8 mouse cellular contexts compared by ENCODE assay signal in the genomic region with DNA sequence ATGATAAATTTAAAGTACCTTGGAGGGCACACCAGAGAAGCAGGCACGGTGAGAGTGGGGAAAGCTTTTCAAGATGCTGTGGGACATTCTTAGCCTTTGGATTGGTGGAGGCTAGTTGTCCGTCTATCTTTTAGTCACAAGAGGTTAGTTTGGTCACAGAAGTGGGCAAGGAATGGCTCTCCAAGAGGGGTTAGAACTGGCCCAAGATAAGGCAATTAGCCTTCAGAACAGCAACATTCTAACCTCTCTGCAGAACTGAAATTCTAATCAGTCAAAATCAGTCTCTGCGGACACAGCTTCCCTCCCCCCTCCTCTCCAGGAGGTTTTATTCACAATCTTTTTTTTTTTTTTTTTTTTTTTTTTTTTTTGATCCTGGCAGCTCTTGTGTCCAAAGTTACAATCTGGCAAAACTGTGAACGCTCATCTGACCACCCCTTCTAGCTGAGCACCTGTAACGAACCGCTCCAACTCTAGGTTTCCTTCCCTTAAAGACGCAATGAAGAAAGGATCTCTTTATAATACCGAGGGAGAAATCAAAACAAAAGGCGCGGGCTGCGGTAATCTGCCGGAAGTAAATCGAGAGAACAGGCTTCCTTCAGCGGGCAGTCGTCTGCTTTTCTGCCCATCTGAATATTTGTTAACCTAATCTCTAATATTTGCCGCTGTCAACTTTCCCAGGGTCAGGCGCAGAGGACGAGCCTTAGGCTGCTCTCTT. TPM values are rescaled to one million over a fixed set of nuclear protein-coding genes. Genes with fewer than 3 reads are reported as not detected.
DNase-seq lines count a peak whose midpoint lies in the region; ATAC-seq and TF ChIP-seq lines count a peak whose summit lies in the region.

No protein-coding gene starts in this region.

- H3K27ac ChIP-seq in kidney, embryonic 15.5 days: no peak overlapping the region
- no peak overlapping the region for H3K27ac ChIP-seq in bone marrow macrophage, adult 2 months (ENCODE audit: insufficient read depth, low read depth, low read length)
- no peak overlapping the region for H3K27ac ChIP-seq in hindbrain, embryonic 14.5 days
- no peak overlapping the region for H3K27ac ChIP-seq in midbrain, embryonic 16.5 days (ENCODE audit: low read length)

- DNase-seq in kidney, adult 11 months: no peak
- peak; percentile 29 for DNase-seq in hindbrain, embryonic 14.5 days (ENCODE audit: low spot score)
- no peak for DNase-seq in right cerebral cortex, adult 18-20 months
- no peak for DNase-seq in left cerebral cortex, adult 18-20 months (ENCODE audit: low spot score in 2 of 2)
- no peak for DNase-seq in cerebellum, postnatal 10 days

- H3K4me3 ChIP-seq in kidney, embryonic 15.5 days (replicated peaks): peak overlapping the region; percentile 50
- H3K4me3 ChIP-seq in bone marrow macrophage, adult 2 months (ENCODE audit: insufficient read depth, low read length): peak overlapping the region; percentile 61
- H3K4me3 ChIP-seq in hindbrain, embryonic 14.5 days (replicated peaks; ENCODE audit: low read length): peak overlapping the region; percentile 46
- peak overlapping the region; percentile 61 for H3K4me3 ChIP-seq in midbrain, embryonic 16.5 days (ENCODE audit: low read depth, low read length)

- TF ChIP-seq POLR2A in bone marrow macrophage, adult 2 months (IDR thresholded peaks at IDR 0.05; ENCODE audit: borderline replicate concordance, low read depth, low read length): no peak

- 8% methylated on average over 18 of the region's 18 CpGs for WGBS in kidney, embryonic 15.5 days
- WGBS in hindbrain, embryonic 14.5 days: 5% methylated on average over 18 of the region's 18 CpGs
- 2% methylated on average over 18 of the region's 18 CpGs for WGBS in midbrain, embryonic 16.5 days

- 0 out of 2 replicates have a peak, but pooled peaks have one; percentile 3 for TF ChIP-seq CTCF in bone marrow macrophage, adult 2 months (IDR thresholded peaks at IDR 0.05; ENCODE audit: low read depth, low read length)

- H3K4me2 ChIP-seq in kidney, embryonic 15.5 days: peak overlapping the region; percentile 81
- H3K4me2 ChIP-seq in hindbrain, embryonic 14.5 days (replicated peaks): peak overlapping the region; percentile 76
- H3K4me2 ChIP-seq in midbrain, embryonic 16.5 days (ENCODE audit: low read length): peak overlapping the region; percentile 78

- H3K36me3 ChIP-seq in kidney, embryonic 15.5 days: no peaks in the 10 kb centered on the region
- no peaks in the 10 kb centered on the region for H3K36me3 ChIP-seq in hindbrain, embryonic 14.5 days (replicated peaks; ENCODE audit: control insufficient read depth, insufficient read depth)
- no peaks in the 10 kb centered on the region for H3K36me3 ChIP-seq in midbrain, embryonic 16.5 days (ENCODE audit: control insufficient read depth, insufficient read depth, low read length)

- no peaks in the 10 kb centered on the region for H3K27me3 ChIP-seq in kidney, embryonic 15.5 days
- H3K27me3 ChIP-seq in hindbrain, embryonic 14.5 days (ENCODE audit: control insufficient read depth, insufficient read depth, low read length): no peaks in the 10 kb centered on the region
- H3K27me3 ChIP-seq in midbrain, embryonic 16.5 days (ENCODE audit: control insufficient read depth, insufficient read depth, low read depth, low read length): no peaks in the 10 kb centered on the region

- H3K4me1 ChIP-seq in kidney, embryonic 15.5 days: peaks cover 14% of the 10 kb centered on the region
- no peaks in the 10 kb centered on the region; the same call in 1 of the 2 replicates for H3K4me1 ChIP-seq in bone marrow macrophage, adult 2 months (ENCODE audit: control insufficient read depth, insufficient read depth, low read length)
- H3K4me1 ChIP-seq in hindbrain, embryonic 14.5 days (replicated peaks; ENCODE audit: control insufficient read depth, insufficient read depth, low read length): peaks cover 7% of the 10 kb centered on the region; the same call in 1 of the 2 replicates
- peaks cover 5% of the 10 kb centered on the region; the same call in 1 of the 2 replicates for H3K4me1 ChIP-seq in midbrain, embryonic 16.5 days (ENCODE audit: control insufficient read depth, insufficient read depth, low read length)

- H3K9ac ChIP-seq in kidney, embryonic 15.5 days: no peak overlapping the region
- H3K9ac ChIP-seq in hindbrain, embryonic 14.5 days: peak overlapping the region; percentile 51
- peak overlapping the region; percentile 52 for H3K9ac ChIP-seq in midbrain, embryonic 16.5 days (ENCODE audit: low read depth, low read length)

- ATAC-seq in kidney, embryonic 15.5 days (replicated peaks; ENCODE audit: low FRiP score): peak; percentile 5; the same call in 1 of the 2 replicates
- no peak for ATAC-seq in hindbrain, embryonic 14.5 days (ENCODE audit: low FRiP score)
- ATAC-seq in midbrain, embryonic 16.5 days: peak; percentile 16; the same call in 1 of the 2 replicates

- H3K9me3 ChIP-seq in kidney, embryonic 15.5 days (replicated peaks): no peaks in the 10 kb centered on the region
- H3K9me3 ChIP-seq in hindbrain, embryonic 14.5 days (ENCODE audit: control insufficient read depth, low read length): no peaks in the 10 kb centered on the region
- H3K9me3 ChIP-seq in midbrain, embryonic 16.5 days (replicated peaks; ENCODE audit: control insufficient read depth, low read length, poor library complexity, severe bottlenecking): no peaks in the 10 kb centered on the region

RNA-seq across cellular contexts. Expression of a gene that starts 2.2 kb away (rescaled TPM):
- polyA plus RNA-seq in kidney, embryonic 15.5 days (2015; fragmentation: Nextera tagmentation; extraction: Ambion mirVana): 0.51 TPM in 1 of 2 replicates, not detected in the other
- polyA plus RNA-seq in bone marrow macrophage, adult 2 months (2012; ENCODE audit: insufficient read depth, insufficient read length, missing spikeins): not detected in 2 replicates
- polyA plus RNA-seq in hindbrain, embryonic 14.5 days (2014; fragmentation: Nextera tagmentation; extraction: Ambion mirVana): 1.0 and 2.2 TPM in 2 replicates
- 0.99 and 1.6 TPM in 2 replicates for polyA plus RNA-seq in midbrain, embryonic 16.5 days (2015; fragmentation: Nextera tagmentation; extraction: Ambion mirVana)
- total RNA-seq in left cerebral cortex, adult 18-20 months (2021): 1 to 10 TPM in 1 of 2 experiments, under 1 TPM in 1; 0.91 to 1.7 TPM
